Mouse (Mus musculus): ENCODE data around the gene Gm3453.
"Not testable (repeated sequence)": the region's sequence is repeated elsewhere in the genome, so short reads cannot be mapped to it uniquely, and the experiment has no call there.

Gene Gm3453

DNA sequence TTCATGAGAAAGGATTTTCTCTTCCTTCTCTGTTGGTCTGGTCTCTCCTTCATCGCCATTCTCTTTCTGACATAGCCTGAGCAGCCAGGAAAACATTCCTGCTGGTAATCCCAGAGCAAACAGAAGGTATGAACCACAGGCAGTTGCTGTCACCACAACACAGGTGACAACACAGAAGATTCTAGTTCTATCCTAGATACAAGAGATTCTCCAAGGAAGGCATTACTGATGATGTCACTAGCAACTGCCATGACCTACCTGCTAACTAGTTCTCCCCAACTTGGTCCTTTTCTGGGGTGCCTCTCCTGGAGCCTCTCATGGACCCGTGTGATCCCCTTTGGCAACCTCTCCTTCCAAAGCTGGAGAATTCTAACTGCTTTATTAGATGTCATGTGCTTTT lies at the start of gene Gm3453:
TSS of gene Gm3453 (minus strand) at position 101 of the 400 bp plus-strand sequence.
- in situ Hi-C loops (cut with MboI, MseI): loop anchor here (25.0 kb wide), 1 partner anchor 1533 kb away; no protein-coding TSS in a partner anchor

DNA sequence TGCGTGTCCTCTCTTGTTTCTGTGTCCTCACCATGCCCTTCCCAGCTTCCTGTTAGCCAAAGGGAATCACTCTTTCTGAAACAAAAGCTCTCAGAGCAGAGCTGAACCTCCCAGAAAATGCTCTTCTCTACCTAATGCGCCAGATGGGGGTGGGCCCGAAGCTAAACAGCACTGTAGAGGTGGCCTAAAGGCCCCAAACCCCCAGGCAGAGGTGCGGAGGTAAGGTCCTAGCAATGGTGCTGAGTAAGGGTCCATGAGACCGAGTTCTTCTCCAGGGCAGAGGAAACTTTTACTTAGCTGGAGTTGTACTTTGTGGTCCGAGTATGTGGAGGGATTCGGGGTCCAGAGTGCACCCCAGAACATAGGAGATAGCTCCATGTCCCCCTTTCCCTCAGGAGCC lies 8.2 kb upstream of the Gm3453 start:
- in situ Hi-C loops (cut with MboI, MseI): loop anchor here (25.0 kb wide), 1 partner anchor 1525 kb away; no protein-coding TSS in a partner anchor

- in situ Hi-C loops (cut with MboI, MseI): not testable (repeated sequence)
Observed at GRCm38 (mm10) chr14:5962441-5962840, 16.5 kb downstream of the Gm3453 start.

- in situ Hi-C loops (cut with MboI, MseI): not testable (repeated sequence)
Observed at GRCm38 (mm10) chr14:5961635-5962034, 17.3 kb downstream of the Gm3453 start, which contains the start of gene Gm3248. TSS of gene Gm3248 (minus strand) at chr14:5961745.

GRCm38 (mm10) chr14:5961102-5961501 lies 17.8 kb downstream of the Gm3453 start:
- in situ Hi-C loops (cut with MboI, MseI): not testable (repeated sequence)

GRCm38 (mm10) chr14:5960479-5960878 lies 18.5 kb downstream of the Gm3453 start:
- in situ Hi-C loops (cut with MboI, MseI): not testable (repeated sequence)

GRCm38 (mm10) chr14:5923276-5923675 lies 55.7 kb downstream of the Gm3453 start:
- in situ Hi-C loops (cut with MboI, MseI): not testable (repeated sequence)
